Mouse (Mus musculus): ENCODE data around the gene Gpd1.

Gpd1 gene

GRCm38 (mm10) chr15:99716814-99717213 lies 501 bp upstream of the Gpd1 start:
- in situ Hi-C loops (cut with MboI; ENCODE audit: unreplicated experiment in 2 of 2): no loop called here

- in situ Hi-C loops (cut with MboI; ENCODE audit: unreplicated experiment in 2 of 2): no loop called here
These were observed 1.2 kb downstream of the Gpd1 start for GRCm38 (mm10) chr15:99718461-99719021.

GRCm38 (mm10) chr15:99719865-99720264 lies 2.5 kb downstream of the Gpd1 start:
- in situ Hi-C loops (cut with MboI; ENCODE audit: unreplicated experiment in 2 of 2): loop anchor here (5.0 kb wide), 3 partner anchors 52 to 187 kb away; partner anchors contain the start of gene Cers5 (in 1 of the 2)

DNA sequence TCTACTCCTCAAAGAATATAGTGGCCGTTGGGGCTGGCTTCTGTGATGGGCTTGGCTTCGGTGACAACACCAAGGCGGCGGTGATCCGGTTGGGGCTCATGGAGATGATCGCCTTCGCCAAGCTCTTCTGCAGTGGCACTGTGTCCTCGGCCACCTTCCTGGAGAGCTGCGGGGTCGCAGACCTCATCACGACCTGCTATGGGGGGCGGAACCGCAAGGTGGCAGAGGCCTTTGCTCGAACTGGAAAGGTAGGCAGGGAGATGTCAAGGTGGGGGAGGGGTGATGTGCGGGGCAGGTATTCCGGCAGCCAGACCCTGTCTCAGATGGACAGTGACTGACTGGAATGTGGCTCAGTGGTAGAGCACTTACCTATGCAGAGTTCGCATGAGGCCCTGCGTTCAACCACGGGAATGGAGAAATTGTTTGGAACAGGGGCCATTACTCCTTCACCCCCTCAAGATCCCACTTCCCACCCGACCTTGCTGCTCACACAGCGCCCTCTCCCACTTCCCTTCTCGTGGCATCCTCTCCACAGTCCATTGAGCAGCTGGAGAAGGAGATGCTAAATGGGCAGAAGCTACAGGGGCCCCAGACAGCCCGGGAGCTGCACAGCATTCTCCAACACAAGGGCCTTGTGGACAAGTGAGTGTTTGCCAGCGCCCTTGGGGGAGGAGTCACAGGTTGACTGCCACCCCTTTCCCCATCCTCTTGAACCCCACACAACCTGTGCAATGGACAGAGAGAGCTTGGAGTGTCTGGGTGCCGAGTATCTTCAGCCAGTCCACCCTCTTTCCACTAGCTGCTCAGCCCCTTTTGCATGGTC lies 4.8 kb downstream of the Gpd1 start:
- in situ Hi-C loops (cut with MboI; ENCODE audit: unreplicated experiment in 2 of 2): loop anchor here (5.0 kb wide), 3 partner anchors 50 to 185 kb away; partner anchors contain the start of gene Cers5 (in 1 of the 2)

DNA sequence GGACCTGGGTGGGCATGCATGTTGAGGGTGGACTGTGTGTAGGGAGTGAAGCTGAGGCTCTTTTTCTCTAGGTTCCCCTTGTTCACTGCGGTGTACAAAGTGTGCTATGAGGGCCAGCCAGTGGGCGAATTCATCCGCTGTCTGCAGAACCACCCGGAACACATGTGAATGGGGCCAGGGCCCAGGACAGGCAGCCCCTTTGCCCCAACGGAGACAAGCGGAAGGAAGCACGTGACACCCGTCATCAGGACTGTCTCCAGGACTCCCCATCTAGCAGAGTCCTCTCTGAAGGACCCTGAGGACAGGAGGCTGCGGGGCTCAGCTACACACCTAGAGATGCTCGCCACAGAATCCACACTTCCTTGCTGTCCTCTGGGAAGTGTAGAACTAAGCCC lies 5.8 kb downstream of the Gpd1 start:
- in situ Hi-C loops (cut with MboI; ENCODE audit: unreplicated experiment in 2 of 2): loop anchor here (5.0 kb wide), 3 partner anchors 49 to 184 kb away; partner anchors contain the start of gene Cers5 (in 1 of the 2)

- in situ Hi-C loops (cut with MboI; ENCODE audit: unreplicated experiment in 2 of 2): loop anchor here (5.0 kb wide), 3 partner anchors 49 to 184 kb away; partner anchors contain the start of gene Cers5 (in 1 of the 2)
These were observed 6.4 kb downstream of the Gpd1 start for GRCm38 (mm10) chr15:99723515-99724291.

GRCm38 (mm10) chr15:99724292-99725021 lies 7.1 kb downstream of the Gpd1 start:
- in situ Hi-C loops (cut with MboI; ENCODE audit: unreplicated experiment in 2 of 2): loop anchor here (5.0 kb wide), 3 partner anchors 48 to 183 kb away; partner anchors contain the start of gene Cers5 (in 2 of the 2)

DNA sequence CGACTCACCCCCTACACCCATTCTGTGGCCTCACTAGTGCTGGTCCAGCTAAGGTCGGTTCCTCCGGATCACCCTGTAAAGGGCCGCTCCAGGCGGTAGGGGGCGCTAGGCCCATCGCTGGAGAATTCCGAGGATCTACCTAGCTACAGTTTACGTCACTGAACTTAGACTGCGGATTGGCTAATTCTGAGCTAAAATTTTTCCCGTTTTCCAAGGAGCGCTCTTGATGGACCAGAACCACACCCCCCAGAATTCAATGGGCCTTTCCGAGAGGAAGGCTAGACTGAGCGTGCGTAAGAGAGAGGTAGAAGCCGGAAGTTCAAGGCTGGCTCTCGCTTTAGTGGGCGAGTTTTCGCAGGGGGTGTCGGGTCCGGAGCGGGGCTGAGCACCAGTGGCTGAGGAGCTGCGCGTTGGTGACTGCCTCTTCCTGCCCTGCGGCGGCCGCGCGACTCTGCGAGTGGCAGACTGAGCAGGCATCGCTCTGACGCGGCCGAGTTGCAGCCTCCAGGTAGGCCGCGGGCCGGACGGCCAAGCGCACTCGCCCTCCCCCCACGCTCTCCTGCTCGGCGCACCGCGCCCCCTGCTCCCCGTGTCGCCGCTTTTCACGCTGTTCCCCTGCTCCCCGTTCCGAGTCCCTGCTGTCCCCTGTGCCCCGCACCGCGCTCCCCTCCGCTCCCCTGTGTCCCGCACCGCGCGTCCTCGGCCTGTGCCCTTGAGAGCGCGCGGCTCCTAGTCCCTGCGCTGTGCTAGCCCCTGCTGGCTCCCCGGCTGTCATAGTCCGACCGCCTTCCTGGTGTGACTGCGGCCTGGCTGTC lies 8.2 kb downstream of the Gpd1 start, which contains the start of gene Cox14:
Gene Cox14, plus strand, starts transcription at position 278 of the 815 bp plus-strand sequence.
- in situ Hi-C loops (cut with MboI; ENCODE audit: unreplicated experiment in 2 of 2): loop anchor here in 1 of 2 experiments (5.0 kb wide), 1 partner anchor 47 kb away; the partner anchor contains the start of gene Cers5

DNA sequence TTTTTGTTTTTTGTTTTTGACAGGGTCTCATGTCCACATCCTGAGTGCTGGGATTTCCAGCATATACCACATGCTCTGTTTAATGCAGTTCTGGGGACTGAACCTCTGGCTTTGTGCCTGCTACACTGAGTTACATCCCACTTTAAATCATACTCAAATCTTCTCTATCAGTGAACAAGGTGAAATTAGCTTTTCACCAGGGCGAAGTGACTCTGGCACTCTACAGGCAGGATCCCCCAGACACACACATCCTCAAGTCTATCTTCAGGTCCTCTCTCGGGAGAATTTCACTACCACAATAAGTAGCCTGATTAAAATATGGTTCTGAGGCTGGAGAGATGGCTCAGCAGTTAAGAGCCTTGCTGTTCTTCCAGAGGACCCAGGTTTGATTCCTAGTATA lies 9.2 kb downstream of the Gpd1 start:
- in situ Hi-C loops (cut with MboI; ENCODE audit: unreplicated experiment in 2 of 2): loop anchor here in 1 of 2 experiments (5.0 kb wide), 1 partner anchor 46 kb away; the partner anchor contains the start of gene Cers5

DNA sequence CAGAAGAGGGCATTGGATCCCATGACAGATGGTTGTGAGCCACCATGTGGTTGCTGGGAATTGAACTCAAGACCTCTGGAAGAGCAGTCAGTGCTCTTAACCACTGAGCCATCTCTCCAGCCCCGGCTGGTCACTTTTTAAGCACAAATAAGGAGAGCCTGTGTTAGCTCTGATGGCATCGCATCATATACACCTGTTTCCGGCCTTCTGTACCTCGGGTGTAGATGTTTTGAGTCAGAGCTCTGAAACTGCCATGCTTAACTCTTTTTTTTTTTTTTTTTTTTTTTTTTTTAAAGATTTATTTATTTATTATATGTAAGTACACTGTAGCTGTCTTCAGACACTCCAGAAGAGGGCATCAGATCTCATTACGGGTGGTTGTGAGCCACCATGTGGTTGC lies 9.7 kb downstream of the Gpd1 start:
- in situ Hi-C loops (cut with MboI; ENCODE audit: unreplicated experiment in 2 of 2): loop anchor here in 1 of 2 experiments (5.0 kb wide), 1 partner anchor 45 kb away; the partner anchor contains the start of gene Cers5

DNA sequence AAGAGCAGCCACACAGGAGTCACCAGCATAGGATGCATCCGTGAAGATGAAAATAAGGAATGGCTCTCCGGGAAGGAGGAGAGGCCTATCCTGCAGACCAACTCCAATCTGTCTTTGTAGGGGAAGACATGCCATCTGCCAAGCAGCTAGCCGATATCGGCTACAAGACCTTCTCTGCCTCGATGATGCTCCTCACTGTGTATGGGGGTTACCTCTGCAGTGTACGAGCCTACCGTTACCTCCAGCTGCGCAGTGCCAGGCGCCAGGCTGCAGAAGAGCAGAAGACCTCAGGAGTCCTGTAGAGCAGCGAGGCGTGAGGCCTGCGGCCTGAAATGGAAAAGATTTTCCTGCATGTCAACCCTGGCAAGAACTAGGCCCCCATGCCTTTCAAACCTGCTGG lies 10.2 kb downstream of the Gpd1 start:
- in situ Hi-C loops (cut with MboI; ENCODE audit: unreplicated experiment in 2 of 2): loop anchor here in 1 of 2 experiments (5.0 kb wide), 1 partner anchor 45 kb away; the partner anchor contains the start of gene Cers5

DNA sequence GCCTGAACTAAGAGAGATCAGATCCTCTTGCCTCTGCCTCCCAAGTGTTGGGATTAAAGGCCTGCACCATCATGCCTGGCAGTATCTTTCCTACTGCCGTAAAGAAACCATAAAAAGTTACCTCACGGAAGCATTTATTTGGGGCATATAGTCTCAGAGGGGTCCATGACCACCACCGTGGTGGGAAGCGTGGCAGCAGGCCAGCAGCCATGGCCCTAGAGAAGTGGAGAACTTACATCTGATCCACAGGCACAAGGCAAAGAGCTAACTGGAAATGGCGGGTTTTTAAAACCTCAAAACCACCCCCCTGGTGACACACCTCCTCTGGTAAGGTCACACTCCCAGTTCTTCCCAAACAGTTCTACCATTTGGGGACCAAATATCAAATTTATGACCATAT lies 10.9 kb downstream of the Gpd1 start:
- in situ Hi-C loops (cut with MboI; ENCODE audit: unreplicated experiment in 2 of 2): loop anchor here in 1 of 2 experiments (5.0 kb wide), 1 partner anchor 44 kb away; the partner anchor contains the start of gene Cers5

- in situ Hi-C loops (cut with MboI; ENCODE audit: unreplicated experiment in 2 of 2): loop anchor here in 1 of 2 experiments (5.0 kb wide), 1 partner anchor 43 kb away; the partner anchor contains the start of gene Cers5
These were observed 11.9 kb downstream of the Gpd1 start for GRCm38 (mm10) chr15:99729056-99729783.

GRCm38 (mm10) chr15:99731167-99731566 lies 13.9 kb downstream of the Gpd1 start:
- in situ Hi-C loops (cut with MboI; ENCODE audit: unreplicated experiment in 2 of 2): no loop called here

GRCm38 (mm10) chr15:99731678-99732077 lies 14.4 kb downstream of the Gpd1 start:
- in situ Hi-C loops (cut with MboI; ENCODE audit: unreplicated experiment in 2 of 2): no loop called here

DNA sequence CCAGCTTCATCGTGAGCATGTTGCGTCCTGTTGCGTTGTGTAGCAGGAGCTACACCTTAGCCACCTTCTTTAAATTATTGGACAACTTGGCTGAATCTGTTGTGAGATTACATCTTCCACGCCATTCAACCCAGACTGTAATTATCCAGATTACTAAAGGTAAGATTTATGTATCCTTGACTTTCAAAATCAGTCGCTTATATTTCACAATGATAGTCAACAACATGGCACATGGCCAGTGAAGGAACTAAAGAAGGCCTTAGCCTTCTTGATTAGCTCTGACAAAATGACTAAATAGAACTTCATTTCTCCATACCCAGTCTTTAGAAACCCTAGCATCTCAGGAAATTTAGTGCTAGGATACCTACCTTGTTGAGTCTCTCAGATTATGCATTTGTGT lies 15.9 kb downstream of the Gpd1 start:
- in situ Hi-C loops (cut with MboI; ENCODE audit: unreplicated experiment in 2 of 2): no loop called here

GRCm38 (mm10) chr15:99735631-99736030 lies 18.3 kb downstream of the Gpd1 start:
- in situ Hi-C loops (cut with MboI; ENCODE audit: unreplicated experiment in 2 of 2): no loop called here

DNA sequence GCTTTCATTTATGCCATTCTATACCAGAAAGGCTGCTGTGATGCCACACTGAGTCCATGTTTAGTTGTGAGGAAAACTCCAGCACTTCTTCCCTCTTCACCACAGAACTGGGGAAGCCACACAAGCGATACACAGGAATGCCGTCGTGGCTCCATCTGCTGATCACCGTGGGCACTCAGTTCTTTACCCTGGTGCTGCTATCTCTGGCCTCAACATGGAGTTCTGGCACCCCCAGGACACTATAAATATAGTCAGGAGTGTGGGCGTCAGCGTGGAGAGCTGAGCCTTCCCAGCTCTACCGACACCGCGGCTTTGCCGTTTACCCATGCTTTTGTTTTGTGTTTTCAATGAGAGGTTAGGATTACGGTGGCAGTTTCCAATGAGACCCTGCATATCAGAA lies 19.4 kb downstream of the Gpd1 start:
- in situ Hi-C loops (cut with MboI; ENCODE audit: unreplicated experiment in 2 of 2): no loop called here

Measured in v-Abl transformed pro-B cells (cell line).